Mouse (Mus musculus): ENCODE results near the gene Setd3. TPM values are rescaled to one million over a fixed set of nuclear protein-coding genes. Genes with fewer than 3 reads are reported as not detected.
A peak's percentile ranks its signal among the peaks of the same experiment; 100 is the strongest.

The Setd3 gene
- polyA plus RNA-seq, 1 experiment from 2014 or later = 35.6 TPM

- H3K4me1 ChIP-seq (ENCODE audit: insufficient read depth) = 0 out of 2 replicates have a peak, but pooled peaks cover 2% of the 10 kb centered on the region
- no peak overlapping the region for H3K9ac ChIP-seq (replicated peaks)
- ATAC-seq = no peak
- H3K9me3 ChIP-seq (ENCODE audit: low read length) = no peaks in the 10 kb centered on the region
- WGBS (ENCODE audit: insufficient replicate concordance) = 67% methylated on average over 8 of the region's 8 CpGs
- H3K27ac ChIP-seq (ENCODE audit: low read depth) = no peak overlapping the region
- H3K27me3 ChIP-seq (ENCODE audit: insufficient read depth, low read length) = no peaks in the 10 kb centered on the region
- TF ChIP-seq EP300 (IDR thresholded peaks at IDR 0.05; ENCODE audit: low read depth) (no peak), CTCF (IDR thresholded peaks at IDR 0.05; ENCODE audit: low read depth) (no peak)
- no peak overlapping the region for H3K4me3 ChIP-seq (ENCODE audit: low read depth, low read length)
- H3K4me2 ChIP-seq (ENCODE audit: low read depth, low read length) = no peak overlapping the region
- no peak for DNase-seq
- H3K36me3 ChIP-seq (replicated peaks; ENCODE audit: insufficient read depth, low read length) = no peaks in the 10 kb centered on the region
Observed at GRCm38 (mm10) chr12:108215090-108215489, 36.0 kb upstream of the Setd3 start.

- Histone ChIP-seq H3K9me3 (ENCODE audit: low read length) (no peaks in the 10 kb centered on the region), H3K4me2 (ENCODE audit: low read depth, low read length) (no peak overlapping the region), H3K27ac (ENCODE audit: low read depth) (no peak overlapping the region), H3K4me1 (ENCODE audit: insufficient read depth) (0 out of 2 replicates have a peak, but pooled peaks cover 2% of the 10 kb centered on the region), H3K9ac (replicated peaks) (no peak overlapping the region), H3K27me3 (ENCODE audit: insufficient read depth, low read length) (no peaks in the 10 kb centered on the region), H3K36me3 (replicated peaks; ENCODE audit: insufficient read depth, low read length) (no peaks in the 10 kb centered on the region), H3K4me3 (ENCODE audit: low read depth, low read length) (no peak overlapping the region)
- TF ChIP-seq EP300 (IDR thresholded peaks at IDR 0.05; ENCODE audit: low read depth) = no peak
- no peak for TF ChIP-seq CTCF (IDR thresholded peaks at IDR 0.05; ENCODE audit: low read depth)
- DNase-seq (no peak), ATAC-seq (no peak)
- 41% methylated on average over 18 of the region's 18 CpGs for WGBS (ENCODE audit: insufficient replicate concordance)
Observed at GRCm38 (mm10) chr12:108213090-108214041, 34.3 kb upstream of the Setd3 start.

DNA sequence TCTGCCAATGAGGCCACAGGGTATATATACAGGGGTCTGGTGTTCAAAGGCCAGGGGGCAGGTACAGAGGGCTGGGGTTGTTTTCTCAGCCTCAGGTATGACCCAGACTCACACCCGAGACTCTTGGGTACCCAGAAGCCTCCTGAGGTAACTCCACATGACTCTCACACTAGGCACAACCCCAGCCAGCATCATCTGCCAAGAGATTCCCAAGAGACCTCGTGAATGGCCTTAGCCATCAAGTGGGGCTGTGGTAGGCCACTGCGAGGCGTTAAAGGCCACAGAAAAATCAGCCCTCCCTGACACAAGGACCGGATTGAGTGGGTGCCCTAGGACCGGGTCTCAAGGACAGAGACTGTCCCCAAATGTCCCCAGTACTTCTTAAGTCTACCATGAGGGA is 33.4 kb upstream of the Setd3 start:
- H3K27me3 ChIP-seq (ENCODE audit: insufficient read depth, low read length) = no peaks in the 10 kb centered on the region
- WGBS (ENCODE audit: insufficient replicate concordance) = 78% methylated on average over 6 of the region's 6 CpGs
- H3K4me2 ChIP-seq (ENCODE audit: low read depth, low read length) = no peak overlapping the region
- no peak for ATAC-seq
- no peaks in the 10 kb centered on the region for H3K36me3 ChIP-seq (replicated peaks; ENCODE audit: insufficient read depth, low read length)
- no peaks in the 10 kb centered on the region for H3K9me3 ChIP-seq (ENCODE audit: low read length)
- TF ChIP-seq EP300 (IDR thresholded peaks at IDR 0.05; ENCODE audit: low read depth) (no peak), CTCF (IDR thresholded peaks at IDR 0.05; ENCODE audit: low read depth) (no peak)
- no peak overlapping the region for H3K4me3 ChIP-seq (ENCODE audit: low read depth, low read length)
- H3K27ac ChIP-seq (ENCODE audit: low read depth) = no peak overlapping the region
- 0 out of 2 replicates have a peak, but pooled peaks cover 2% of the 10 kb centered on the region for H3K4me1 ChIP-seq (ENCODE audit: insufficient read depth)
- no peak for DNase-seq
- H3K9ac ChIP-seq (replicated peaks) = no peak overlapping the region

- DNase-seq (no peak), ATAC-seq (no peak)
- Histone ChIP-seq H3K4me2 (ENCODE audit: low read depth, low read length) (no peak overlapping the region), H3K36me3 (replicated peaks; ENCODE audit: insufficient read depth, low read length) (no peaks in the 10 kb centered on the region), H3K9me3 (ENCODE audit: low read length) (no peaks in the 10 kb centered on the region), H3K4me1 (ENCODE audit: insufficient read depth) (0 out of 2 replicates have a peak, but pooled peaks cover 2% of the 10 kb centered on the region), H3K27ac (ENCODE audit: low read depth) (no peak overlapping the region), H3K27me3 (ENCODE audit: insufficient read depth, low read length) (no peaks in the 10 kb centered on the region), H3K9ac (replicated peaks) (no peak overlapping the region), H3K4me3 (ENCODE audit: low read depth, low read length) (no peak overlapping the region)
- no peak for TF ChIP-seq EP300 (IDR thresholded peaks at IDR 0.05; ENCODE audit: low read depth)
- TF ChIP-seq CTCF (IDR thresholded peaks at IDR 0.05; ENCODE audit: low read depth) = no peak
- 25% methylated on average over 5 of the region's 5 CpGs for WGBS (ENCODE audit: insufficient replicate concordance)
Observed at GRCm38 (mm10) chr12:108212071-108212470, 33.0 kb upstream of the Setd3 start.

- DNase-seq (no peak), ATAC-seq (no peak)
- Histone ChIP-seq H3K27ac (ENCODE audit: low read depth) (no peak overlapping the region), H3K9me3 (ENCODE audit: low read length) (no peaks in the 10 kb centered on the region), H3K36me3 (replicated peaks; ENCODE audit: insufficient read depth, low read length) (no peaks in the 10 kb centered on the region), H3K4me2 (ENCODE audit: low read depth, low read length) (no peak overlapping the region), H3K4me3 (ENCODE audit: low read depth, low read length) (no peak overlapping the region), H3K9ac (replicated peaks) (no peak overlapping the region), H3K27me3 (ENCODE audit: insufficient read depth, low read length) (no peaks in the 10 kb centered on the region), H3K4me1 (ENCODE audit: insufficient read depth) (0 out of 2 replicates have a peak, but pooled peaks cover 2% of the 10 kb centered on the region)
- WGBS (ENCODE audit: insufficient replicate concordance) = 86% methylated on average over 15 of the region's 15 CpGs
- no peak for TF ChIP-seq EP300 (IDR thresholded peaks at IDR 0.05; ENCODE audit: low read depth)
Observed at GRCm38 (mm10) chr12:108210623-108211022, 31.5 kb upstream of the Setd3 start.

DNA sequence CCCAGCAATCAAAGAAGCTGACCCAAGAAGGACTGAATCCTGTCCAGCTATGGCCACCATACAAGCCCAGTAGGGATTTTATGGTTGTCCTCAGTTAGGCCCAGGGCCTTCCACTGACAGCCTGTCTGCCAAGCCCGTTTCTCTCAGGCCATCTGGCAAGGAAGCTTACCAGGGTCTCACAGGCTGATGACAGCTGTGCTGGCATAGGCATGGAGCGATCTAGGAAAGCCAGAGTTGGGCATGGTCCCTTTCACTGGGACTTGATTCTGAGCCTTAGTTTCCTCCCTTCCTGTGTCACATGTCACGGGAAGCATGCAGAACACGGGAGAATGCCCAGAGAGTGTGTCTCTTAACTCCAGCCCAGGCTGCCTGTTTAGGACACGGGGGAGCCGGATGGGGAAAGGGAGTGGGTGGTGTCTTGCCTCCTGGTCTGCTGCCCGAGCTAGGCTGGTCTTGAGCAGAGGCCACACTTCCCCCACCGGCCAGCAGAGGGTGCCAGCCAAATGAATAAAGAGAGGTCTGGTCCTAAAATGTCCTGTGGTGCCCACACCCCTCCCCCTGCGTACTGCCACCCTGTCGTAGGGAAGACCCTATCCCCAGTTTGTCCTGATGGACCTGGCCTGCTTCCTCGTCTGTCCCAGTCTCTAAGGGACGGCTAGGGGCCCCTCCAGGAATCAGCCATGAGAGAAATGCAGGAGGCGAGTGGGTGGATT is 29.8 kb upstream of the Setd3 start:
- DNase-seq = peak; percentile 78
- Histone ChIP-seq H3K4me1 (ENCODE audit: insufficient read depth) (0 out of 2 replicates have a peak, but pooled peaks cover 2% of the 10 kb centered on the region), H3K4me3 (ENCODE audit: low read depth, low read length) (no peak overlapping the region), H3K9ac (replicated peaks) (no peak overlapping the region), H3K27ac (ENCODE audit: low read depth) (no peak overlapping the region), H3K27me3 (ENCODE audit: insufficient read depth, low read length) (no peaks in the 10 kb centered on the region), H3K9me3 (ENCODE audit: low read length) (no peaks in the 10 kb centered on the region), H3K4me2 (ENCODE audit: low read depth, low read length) (no peak overlapping the region), H3K36me3 (replicated peaks; ENCODE audit: insufficient read depth, low read length) (no peaks in the 10 kb centered on the region)
- WGBS (ENCODE audit: insufficient replicate concordance) = 26% methylated on average over 13 of the region's 13 CpGs
- peak; percentile 37 for ATAC-seq
- TF ChIP-seq CTCF (IDR thresholded peaks at IDR 0.05; ENCODE audit: low read depth) (peak; percentile 86), EP300 (IDR thresholded peaks at IDR 0.05; ENCODE audit: low read depth) (no peak)

Data from liver, postnatal 0 days (tissue).